Mouse (Mus musculus): Measurements from ENCODE around the gene Cytip. TPM values are rescaled to one million over a fixed set of nuclear protein-coding genes. Genes with fewer than 3 reads are reported as not detected.
"Not testable (repeated sequence)": the region's sequence is repeated elsewhere in the genome, so short reads cannot be mapped to it uniquely, and the experiment has no call there.

Gene Cytip
- polyA plus RNA-seq, 1 experiment from 2014 or later: 0.20 TPM

DNA sequence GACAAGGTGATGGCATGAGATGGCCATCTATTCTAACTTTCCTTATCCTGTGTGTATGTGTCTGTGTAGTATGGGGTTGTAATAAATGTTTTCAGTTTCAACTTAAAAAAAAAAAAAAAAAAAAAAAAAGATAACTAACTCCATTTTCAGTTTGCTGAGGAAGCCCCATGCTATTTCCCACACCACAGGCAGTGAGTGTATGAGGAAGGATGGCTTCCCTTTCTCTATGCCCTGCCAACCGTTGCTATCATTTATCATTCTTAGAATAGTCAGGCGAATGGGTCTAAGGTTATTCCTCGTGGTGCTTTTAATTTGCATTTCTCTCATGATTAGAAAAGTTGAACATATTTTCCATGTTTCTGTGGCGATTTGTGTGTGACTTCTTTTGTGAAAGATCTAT is 84.2 kb downstream of the Cytip start:
- H3K4me3 ChIP-seq (ENCODE audit: low read depth, low read length): no peak overlapping the region
- no peak overlapping the region for H3K4me2 ChIP-seq
- no peak for ATAC-seq (replicated peaks; ENCODE audit: insufficient number of reproducible peaks, low FRiP score, low TSS enrichment)
- H3K9ac ChIP-seq (ENCODE audit: low read depth, low read length): no peak overlapping the region
- H3K27me3 ChIP-seq (ENCODE audit: control insufficient read depth, insufficient read depth, low read length): no peaks in the 10 kb centered on the region
- WGBS (ENCODE audit: insufficient replicate concordance): 80% methylated on average over 4 of the region's 4 CpGs
- H3K4me1 ChIP-seq (ENCODE audit: control insufficient read depth, insufficient read depth, low read length): no peaks in the 10 kb centered on the region
- H3K36me3 ChIP-seq (ENCODE audit: control insufficient read depth, insufficient read depth, low read length): no peaks in the 10 kb centered on the region
- no peaks in the 10 kb centered on the region for H3K9me3 ChIP-seq (replicated peaks; ENCODE audit: control insufficient read depth, low read length)
- no peak overlapping the region for H3K27ac ChIP-seq (ENCODE audit: low read depth, low read length)

DNA sequence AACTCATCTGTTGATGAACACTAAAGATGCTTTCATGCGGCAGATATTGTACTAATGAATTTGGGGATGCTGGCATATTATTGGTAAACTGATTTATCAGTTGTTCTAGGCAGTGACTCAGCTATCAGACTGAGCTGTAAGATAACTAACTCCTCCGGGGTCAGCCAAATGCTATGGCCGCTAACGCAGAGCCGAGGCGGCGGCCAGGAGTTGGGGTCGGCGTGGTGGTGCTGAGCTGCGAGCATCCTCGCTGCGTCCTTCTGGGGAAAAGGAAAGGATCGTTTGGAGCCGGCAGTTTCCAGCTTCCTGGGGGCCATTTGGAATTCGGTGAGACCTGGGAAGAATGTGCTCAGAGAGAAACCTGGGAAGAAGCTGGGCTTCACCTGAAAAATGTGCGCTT is 87.4 kb downstream of the Cytip start:
- 68% methylated on average over 12 of the region's 16 CpGs for WGBS (ENCODE audit: insufficient replicate concordance)
- H3K9me3 ChIP-seq (replicated peaks; ENCODE audit: control insufficient read depth, low read length); H3K9ac ChIP-seq (ENCODE audit: low read depth, low read length); H3K36me3 ChIP-seq (ENCODE audit: control insufficient read depth, insufficient read depth, low read length); H3K4me1 ChIP-seq (ENCODE audit: control insufficient read depth, insufficient read depth, low read length); H3K4me3 ChIP-seq (ENCODE audit: low read depth, low read length); H3K4me2 ChIP-seq; H3K27me3 ChIP-seq (ENCODE audit: control insufficient read depth, insufficient read depth, low read length); ATAC-seq (replicated peaks; ENCODE audit: insufficient number of reproducible peaks, low FRiP score, low TSS enrichment); H3K27ac ChIP-seq (ENCODE audit: low read depth, low read length): not testable (repeated sequence)

DNA sequence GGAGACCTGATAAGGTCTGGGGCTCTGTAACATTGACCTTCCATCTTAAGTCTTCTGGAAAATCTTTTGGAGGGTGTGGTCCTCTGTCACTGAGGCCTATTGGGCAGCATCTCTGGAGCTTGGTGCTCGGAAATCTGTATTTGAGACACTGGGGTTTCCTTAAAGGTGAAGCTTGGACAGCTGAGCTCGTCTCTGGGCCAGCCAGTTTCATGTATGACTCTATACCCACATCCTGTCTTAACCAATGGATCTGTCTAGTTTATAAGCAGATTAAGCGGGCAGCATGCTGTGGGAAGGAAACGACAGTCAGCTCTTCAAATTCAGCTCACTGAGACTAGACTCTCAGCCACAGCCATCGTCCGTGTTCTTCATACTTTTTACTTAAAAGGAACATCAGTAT is 88.3 kb downstream of the Cytip start:
- Histone ChIP-seq H3K4me3 (ENCODE audit: low read depth, low read length) (no peak overlapping the region), H3K4me1 (ENCODE audit: control insufficient read depth, insufficient read depth, low read length) (no peaks in the 10 kb centered on the region), H3K36me3 (ENCODE audit: control insufficient read depth, insufficient read depth, low read length) (no peaks in the 10 kb centered on the region), H3K27ac (ENCODE audit: low read depth, low read length) (no peak overlapping the region), H3K9me3 (replicated peaks; ENCODE audit: control insufficient read depth, low read length) (no peaks in the 10 kb centered on the region), H3K9ac (ENCODE audit: low read depth, low read length) (no peak overlapping the region), H3K4me2 (no peak overlapping the region), H3K27me3 (ENCODE audit: control insufficient read depth, insufficient read depth, low read length) (no peaks in the 10 kb centered on the region)
- WGBS (ENCODE audit: insufficient replicate concordance): 78% methylated on average over 6 of the region's 6 CpGs
- ATAC-seq (replicated peaks; ENCODE audit: insufficient number of reproducible peaks, low FRiP score, low TSS enrichment): no peak

DNA sequence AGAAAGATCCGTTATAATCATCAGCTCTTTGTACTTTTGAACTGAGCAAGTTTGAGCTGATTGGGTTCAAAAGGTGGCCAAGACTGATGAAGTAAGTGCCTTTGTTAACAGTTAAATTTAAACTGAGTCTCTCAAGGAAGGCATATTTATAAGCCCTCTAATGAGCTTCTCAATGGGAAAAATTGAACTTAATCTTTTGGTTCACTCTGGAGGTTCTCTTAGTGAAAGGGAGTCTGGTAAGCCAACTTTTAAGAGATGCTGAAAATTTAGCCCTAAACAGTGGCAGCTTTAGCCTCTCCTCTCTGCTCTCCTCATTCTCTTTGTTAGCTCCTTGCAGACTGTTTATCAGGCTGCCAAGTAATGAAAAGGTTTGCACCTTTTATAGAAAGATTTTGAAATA is 100.5 kb downstream of the Cytip start:
- H3K9me3 ChIP-seq (replicated peaks; ENCODE audit: control insufficient read depth, low read length): no peaks in the 10 kb centered on the region
- no peak overlapping the region for H3K4me3 ChIP-seq (ENCODE audit: low read depth, low read length)
- ATAC-seq (replicated peaks; ENCODE audit: insufficient number of reproducible peaks, low FRiP score, low TSS enrichment): no peak
- no peak overlapping the region for H3K9ac ChIP-seq (ENCODE audit: low read depth, low read length)
- H3K36me3 ChIP-seq (ENCODE audit: control insufficient read depth, insufficient read depth, low read length): no peaks in the 10 kb centered on the region
- 70% methylated on average over 1 of the region's 1 CpGs for WGBS (ENCODE audit: insufficient replicate concordance)
- no peaks in the 10 kb centered on the region for H3K4me1 ChIP-seq (ENCODE audit: control insufficient read depth, insufficient read depth, low read length)
- H3K4me2 ChIP-seq: no peak overlapping the region
- no peaks in the 10 kb centered on the region for H3K27me3 ChIP-seq (ENCODE audit: control insufficient read depth, insufficient read depth, low read length)
- no peak overlapping the region for H3K27ac ChIP-seq (ENCODE audit: low read depth, low read length)

DNA sequence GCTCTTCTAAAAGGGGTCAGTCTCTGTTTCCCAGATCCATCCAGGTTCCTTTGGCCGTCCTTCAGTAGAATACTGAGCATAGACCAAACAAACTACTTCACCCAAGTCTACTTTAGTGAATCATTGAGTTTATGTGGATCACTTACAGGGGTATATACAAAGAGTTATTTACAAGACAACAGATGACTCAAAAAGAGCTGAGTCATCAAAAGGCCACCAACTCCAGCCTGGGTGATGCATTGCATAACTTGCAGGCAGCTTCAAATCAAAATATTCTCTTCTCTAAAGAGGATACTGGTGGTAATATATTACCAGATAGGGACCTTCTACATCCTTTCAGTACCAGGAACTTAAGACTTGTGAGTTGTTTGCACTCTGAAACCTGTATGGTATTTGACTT is 108.9 kb downstream of the Cytip start:
- no peaks in the 10 kb centered on the region for H3K36me3 ChIP-seq (ENCODE audit: control insufficient read depth, insufficient read depth, low read length)
- H3K27me3 ChIP-seq (ENCODE audit: control insufficient read depth, insufficient read depth, low read length): no peaks in the 10 kb centered on the region
- H3K4me2 ChIP-seq: no peak overlapping the region
- 76% methylated on average over 1 of the region's 1 CpGs for WGBS (ENCODE audit: insufficient replicate concordance)
- no peaks in the 10 kb centered on the region for H3K9me3 ChIP-seq (replicated peaks; ENCODE audit: control insufficient read depth, low read length)
- no peak overlapping the region for H3K9ac ChIP-seq (ENCODE audit: low read depth, low read length)
- H3K27ac ChIP-seq (ENCODE audit: low read depth, low read length): no peak overlapping the region
- no peak for ATAC-seq (replicated peaks; ENCODE audit: insufficient number of reproducible peaks, low FRiP score, low TSS enrichment)
- H3K4me1 ChIP-seq (ENCODE audit: control insufficient read depth, insufficient read depth, low read length): no peaks in the 10 kb centered on the region
- no peak overlapping the region for H3K4me3 ChIP-seq (ENCODE audit: low read depth, low read length)

DNA sequence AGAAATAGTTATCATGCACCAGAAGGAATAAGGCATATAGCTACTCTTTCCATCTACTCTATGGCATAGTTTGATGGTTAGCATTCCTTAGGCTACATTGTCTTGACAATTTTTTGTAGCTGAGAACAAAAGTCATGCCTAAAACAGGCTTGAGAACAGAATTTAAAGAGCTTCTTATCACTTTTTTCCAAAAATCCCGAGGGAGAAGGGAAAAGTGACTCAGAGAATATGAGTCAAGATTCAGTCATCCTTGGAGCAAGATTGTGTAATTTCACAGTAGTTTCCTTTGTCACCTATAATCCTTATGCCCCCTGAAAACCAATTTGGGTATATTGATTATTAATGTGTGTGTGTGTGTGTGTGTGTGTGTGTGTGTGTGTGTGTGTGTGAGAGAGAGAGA is 115.5 kb downstream of the Cytip start:
- Histone ChIP-seq H3K9me3 (replicated peaks; ENCODE audit: control insufficient read depth, low read length) (no peaks in the 10 kb centered on the region), H3K36me3 (ENCODE audit: control insufficient read depth, insufficient read depth, low read length) (no peaks in the 10 kb centered on the region), H3K27ac (ENCODE audit: low read depth, low read length) (no peak overlapping the region), H3K27me3 (ENCODE audit: control insufficient read depth, insufficient read depth, low read length) (no peaks in the 10 kb centered on the region), H3K4me1 (ENCODE audit: control insufficient read depth, insufficient read depth, low read length) (no peaks in the 10 kb centered on the region), H3K9ac (ENCODE audit: low read depth, low read length) (no peak overlapping the region), H3K4me2 (no peak overlapping the region), H3K4me3 (ENCODE audit: low read depth, low read length) (no peak overlapping the region)
- 39% methylated on average over 1 of the region's 1 CpGs for WGBS (ENCODE audit: insufficient replicate concordance)
- ATAC-seq (replicated peaks; ENCODE audit: insufficient number of reproducible peaks, low FRiP score, low TSS enrichment): no peak

Other genes with a start within 250 kb of the Cytip start
- gene Galnt5, start 197.6 kb downstream of the Cytip start, polyA plus RNA-seq (2014; fragmentation: Nextera tagmentation; extraction: Ambion mirVana): 0.38 and 0.93 TPM in 2 replicates
- not detected in 2 replicates for gene Ermn, start 142.7 kb downstream of the Cytip start, polyA plus RNA-seq (2014; fragmentation: Nextera tagmentation; extraction: Ambion mirVana)
- 1.6 and 2.1 TPM in 2 replicates for gene Acvr1c, start 162.4 kb upstream of the Cytip start, polyA plus RNA-seq (2014; fragmentation: Nextera tagmentation; extraction: Ambion mirVana)

All from heart, embryonic 11.5 days (tissue).